Mouse (Mus musculus) liver, adult 2 months (tissue): ENCODE data around the gene Dhrs11.
A peak's percentile ranks its signal among the peaks of the same experiment; 100 is the strongest.

Experiments used
- CTCF ChIP-seq: fragments of 200-500 bp; IDR thresholded peaks from 2 replicates; pipeline ENCODE4 v1.5.1; 2011; ENCODE audit warnings: low read depth, low read length, control low read depth
- POLR2A ChIP-seq: fragments of 200-500 bp; IDR thresholded peaks from 2 replicates; pipeline ENCODE4 v1.6.1; 2011; ENCODE audit warnings: low read length, control low read depth; ENCODE audit not compliant: insufficient read depth; ENCODE audit errors: extremely low read depth

GRCm38 (mm10) chr11:84871046-84871445 is 42.3 kb upstream of the Dhrs11 start:
- TF ChIP-seq POLR2A = 0 out of 2 replicates have a peak, but pooled peaks have one; percentile 11
- no peak for TF ChIP-seq CTCF
